Mouse (Mus musculus): Measurements from ENCODE around the gene Prr29.
A peak's percentile ranks its signal among the peaks of the same experiment; 100 is the strongest.
"Not testable (repeated sequence)": the region's sequence is repeated elsewhere in the genome, so short reads cannot be mapped to it uniquely, and the experiment has no call there.

Gene Prr29

DNA sequence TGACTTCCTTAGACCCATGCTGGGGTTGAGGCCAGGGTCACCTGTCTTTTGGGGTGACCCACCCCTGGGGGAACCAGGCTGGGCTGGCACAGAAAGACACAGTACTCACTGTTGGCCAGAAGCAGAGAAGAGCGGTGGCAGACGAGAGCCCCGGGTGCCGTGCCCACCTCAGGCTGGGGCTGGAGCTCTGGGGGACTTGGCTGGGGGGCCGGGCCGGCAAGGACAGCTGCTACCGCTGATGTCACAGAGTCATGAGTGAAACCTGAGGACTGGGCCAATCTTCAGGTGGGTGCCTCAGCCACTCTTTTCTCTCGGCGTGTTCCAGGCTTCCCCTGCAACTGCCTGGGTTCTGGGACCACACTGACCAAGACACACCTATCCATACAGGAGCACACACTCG, at the start of gene Prr29:
Prr29 (plus strand) TSS at position 107 of the 400 bp plus-strand sequence.
- no peak for DNase-seq

DNA sequence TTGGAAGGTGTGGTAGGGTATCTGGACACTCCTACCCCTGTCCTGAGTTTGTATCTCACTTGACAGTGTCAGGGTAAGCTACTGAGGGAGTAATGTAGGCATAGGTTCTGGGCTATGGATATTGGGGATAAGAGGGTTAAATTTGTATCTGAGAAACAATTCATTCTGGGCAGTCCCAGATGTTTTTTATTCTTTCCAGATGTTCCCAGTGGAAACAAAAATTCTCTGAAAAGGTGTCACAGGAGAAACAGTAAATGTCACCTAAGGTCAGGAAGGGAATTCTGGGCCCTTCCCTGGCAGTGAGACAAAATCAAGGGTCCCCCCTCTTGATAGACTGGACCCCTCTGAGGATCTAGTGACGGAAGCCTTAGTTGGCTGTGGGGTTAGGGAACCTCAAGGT, 48.9 kb upstream of the Prr29 start:
- DNase-seq = no peak

DNA sequence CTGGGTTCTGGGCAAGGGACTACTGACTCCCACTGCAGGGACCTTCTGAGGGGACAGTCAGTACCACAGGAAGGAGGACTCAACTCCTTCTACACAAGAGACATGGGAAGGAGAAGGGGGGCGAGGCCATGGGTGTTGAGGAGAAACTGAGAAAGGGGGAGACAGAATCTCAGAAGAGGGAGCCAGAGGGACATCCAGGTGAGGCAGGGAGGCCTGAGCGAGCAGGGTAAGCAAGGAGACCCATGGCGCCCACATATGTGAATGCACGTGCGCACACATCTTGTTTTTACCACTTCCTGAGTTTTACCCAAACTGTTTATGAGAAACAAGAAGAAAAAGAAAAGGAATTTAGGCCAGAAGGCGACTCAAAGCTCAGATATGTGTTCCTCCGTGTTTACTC, 47.5 kb upstream of the Prr29 start:
- no peak for DNase-seq

DNA sequence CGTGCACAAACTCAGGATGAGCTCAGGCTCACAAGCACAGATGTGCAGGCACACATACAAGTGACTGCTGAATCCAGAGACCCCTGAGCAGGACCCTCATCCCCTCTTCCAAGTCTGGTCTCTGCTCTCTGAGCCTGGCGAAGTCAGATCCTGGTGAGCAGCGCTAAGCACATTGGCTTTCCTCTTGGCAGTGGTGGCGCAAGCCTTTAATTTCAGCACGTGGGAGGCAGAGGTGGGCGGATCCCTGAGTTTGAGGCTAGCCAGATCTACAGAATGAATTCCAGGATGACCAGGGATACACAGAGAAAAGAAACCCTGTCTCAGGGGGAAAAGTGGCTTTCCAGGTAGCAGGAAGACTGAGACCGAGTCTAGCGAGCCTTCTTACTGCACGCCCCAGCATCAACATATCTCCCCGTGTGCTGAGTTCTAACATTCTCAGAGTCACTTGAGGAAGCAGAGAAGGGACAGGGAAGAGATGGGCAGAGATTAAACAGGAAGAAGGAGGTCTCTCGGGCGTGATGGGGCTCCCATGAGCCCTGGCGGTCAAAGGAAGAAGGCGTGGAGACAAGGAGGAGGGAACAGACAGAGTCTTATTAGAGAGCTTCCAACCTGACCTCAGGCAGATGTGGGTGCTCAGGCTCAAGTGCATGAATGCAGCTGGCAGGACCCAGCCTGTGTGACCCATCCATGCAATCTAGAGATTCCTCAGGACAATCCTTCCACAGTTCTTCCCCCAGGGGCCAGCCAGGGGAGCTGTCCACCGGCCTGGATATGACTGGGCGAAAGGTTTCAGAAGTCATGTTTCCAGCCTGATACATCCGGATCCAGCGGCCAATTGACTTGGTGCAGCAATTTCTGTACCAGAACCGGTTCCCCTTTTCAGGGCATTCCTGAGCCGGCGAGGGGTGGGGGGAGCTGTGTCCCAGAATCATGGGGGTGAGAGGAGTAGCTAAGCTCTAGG, 46.6 kb upstream of the Prr29 start:
- DNase-seq = peak; percentile 51 to 63

DNA sequence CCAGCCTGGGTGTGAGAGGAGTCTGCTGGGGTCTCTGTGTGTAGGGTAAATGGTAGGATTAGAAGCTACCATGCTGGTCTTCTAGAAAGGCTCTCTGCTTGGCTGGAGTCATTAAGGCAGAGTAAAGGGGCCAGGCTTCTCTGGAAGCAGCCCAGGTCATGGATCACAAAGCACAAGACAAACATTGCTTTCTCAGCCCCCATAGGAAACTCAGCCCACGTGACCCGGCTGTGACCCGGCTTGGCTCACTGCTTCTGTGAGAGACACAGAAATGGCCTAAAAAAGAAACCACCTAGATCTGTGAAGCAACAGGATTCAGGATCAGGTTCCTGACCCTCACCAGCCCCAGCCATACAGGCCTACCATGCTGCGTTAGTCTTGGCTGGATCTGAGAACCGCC, 40.4 kb upstream of the Prr29 start:
- DNase-seq = peak; percentile 73 to 82

DNA sequence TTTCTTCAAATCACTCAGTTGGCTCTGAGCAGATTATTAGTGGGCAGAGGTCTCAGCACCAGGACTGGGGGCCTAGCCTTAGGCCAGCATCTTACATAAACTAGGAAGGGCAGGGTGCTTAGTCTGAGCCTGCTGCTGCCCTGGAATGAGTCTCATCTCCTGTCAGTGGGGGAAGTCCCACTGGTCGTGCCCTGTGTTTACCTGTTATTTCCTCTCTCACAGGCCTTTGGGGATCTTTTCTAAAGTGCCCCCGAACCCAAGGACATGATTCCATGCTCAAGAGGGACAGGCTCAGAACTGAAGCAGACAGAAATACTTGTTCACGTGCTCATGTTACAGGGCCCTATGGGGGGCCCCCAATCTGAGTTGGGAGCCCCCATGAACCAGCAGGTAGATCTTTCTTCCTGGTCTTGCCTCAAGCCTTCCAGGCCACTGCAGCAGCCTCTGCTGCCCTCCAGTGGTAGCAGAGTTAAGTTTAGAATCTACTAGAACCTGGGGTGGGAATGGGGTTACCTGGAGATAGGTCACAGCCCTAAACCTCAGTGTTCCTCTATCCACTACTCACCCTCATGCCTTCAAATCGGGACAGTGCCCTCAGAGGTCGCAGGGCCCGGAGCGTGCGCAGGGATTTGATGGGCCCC, 39.6 kb upstream of the Prr29 start:
- DNase-seq = peak; percentile 70 to 87

DNA sequence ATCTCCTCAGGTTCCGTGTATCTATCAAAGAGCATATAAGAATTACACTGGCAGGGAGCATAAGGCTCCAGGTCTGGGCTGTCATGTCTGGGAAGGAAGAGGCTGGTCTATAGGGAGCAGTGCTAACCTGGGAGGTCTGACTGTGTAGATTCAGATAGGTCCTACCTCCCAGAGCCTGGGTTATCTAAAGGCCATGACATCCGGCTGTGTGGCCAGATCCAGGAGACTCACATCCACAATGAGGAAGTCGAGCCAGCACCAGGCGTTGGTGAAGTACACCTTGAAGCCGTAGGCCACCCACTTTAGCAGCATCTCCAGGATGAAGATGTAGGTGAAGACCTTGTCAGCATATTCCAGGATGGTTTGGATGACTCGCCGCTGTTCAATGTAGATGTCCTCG, 38.8 kb upstream of the Prr29 start:
- DNase-seq = no peak

DNA sequence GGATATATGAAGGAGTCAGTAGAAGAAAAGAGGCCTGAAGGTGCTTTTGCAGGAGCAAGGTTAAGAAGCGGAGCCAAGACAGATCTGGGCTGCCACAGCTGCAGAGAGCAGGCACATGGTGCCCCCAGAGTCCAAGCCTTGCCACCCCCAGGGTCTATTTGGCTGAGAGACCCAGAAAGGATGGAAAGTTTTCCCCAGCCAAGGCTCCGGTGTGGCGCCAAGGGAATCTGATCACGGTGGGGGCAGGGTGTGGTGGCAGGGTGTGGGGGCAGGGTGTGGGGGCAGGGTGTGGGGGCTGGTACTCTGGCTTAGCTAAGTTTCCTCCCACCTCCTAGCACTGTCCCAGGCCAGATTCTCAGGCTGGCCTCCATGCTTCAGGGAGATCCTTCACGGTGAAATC, 36.8 kb upstream of the Prr29 start:
- DNase-seq = no peak

DNA sequence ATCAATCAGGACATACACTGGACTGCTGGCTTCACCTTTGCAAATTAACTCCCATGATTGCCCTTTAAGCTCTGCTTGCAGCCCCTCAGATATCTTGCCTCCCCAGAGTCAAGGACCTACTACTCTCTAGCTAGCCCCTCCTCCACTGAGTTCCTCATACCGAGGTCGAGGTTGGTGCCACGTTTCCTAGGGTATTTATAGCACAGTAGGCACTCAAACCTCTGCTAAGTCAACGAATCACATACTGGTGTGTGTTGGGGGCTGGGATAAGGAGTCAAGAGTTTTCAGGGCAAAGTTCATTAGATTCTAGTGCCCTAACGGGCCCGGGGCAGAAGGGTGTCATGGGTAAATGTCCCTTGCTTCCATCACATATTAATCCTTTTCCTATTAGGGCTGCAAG, 36.1 kb upstream of the Prr29 start:
- DNase-seq = no peak

DNA sequence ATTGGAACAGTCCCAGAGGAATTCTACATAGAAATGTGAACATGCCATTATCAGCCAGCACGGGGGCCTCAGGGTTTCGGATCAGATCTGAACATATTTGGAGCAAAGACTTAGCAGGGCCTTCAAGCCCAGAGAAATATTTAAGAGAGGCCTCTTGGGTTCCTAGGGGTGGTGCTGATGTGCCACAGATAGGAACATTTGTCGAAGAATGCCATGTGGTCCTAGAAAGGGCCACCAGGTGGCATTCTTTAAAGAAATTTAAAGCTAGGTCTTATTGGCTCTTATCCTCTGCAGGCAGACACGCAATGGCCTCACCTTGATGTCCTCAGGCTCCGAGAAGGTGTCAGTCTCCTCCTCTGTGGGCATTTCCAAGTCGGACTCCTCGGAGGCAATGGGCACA, 35.6 kb upstream of the Prr29 start:
- peak in 1 of 2 experiments; percentile 63 for DNase-seq

DNA sequence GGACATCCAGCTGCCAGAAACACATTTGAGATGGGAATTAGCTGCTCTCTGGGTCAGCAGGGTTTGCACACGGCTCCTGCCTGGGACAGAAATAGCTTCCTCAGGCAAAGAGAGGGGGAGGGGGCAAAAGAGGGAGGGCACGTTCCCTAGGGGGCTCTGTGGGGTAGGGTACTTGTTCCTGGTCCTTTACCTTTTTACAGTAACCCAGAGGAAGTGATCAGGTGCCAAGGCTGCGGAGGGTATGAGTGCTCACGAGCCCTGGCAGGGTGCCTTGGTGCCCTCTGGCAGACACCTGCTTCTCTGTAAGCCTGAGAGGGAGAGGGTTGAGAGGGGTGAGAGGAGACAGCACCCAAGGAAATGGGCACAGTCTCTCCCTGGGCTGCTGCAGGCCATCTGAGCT, 32.8 kb upstream of the Prr29 start:
- no peak for DNase-seq

DNA sequence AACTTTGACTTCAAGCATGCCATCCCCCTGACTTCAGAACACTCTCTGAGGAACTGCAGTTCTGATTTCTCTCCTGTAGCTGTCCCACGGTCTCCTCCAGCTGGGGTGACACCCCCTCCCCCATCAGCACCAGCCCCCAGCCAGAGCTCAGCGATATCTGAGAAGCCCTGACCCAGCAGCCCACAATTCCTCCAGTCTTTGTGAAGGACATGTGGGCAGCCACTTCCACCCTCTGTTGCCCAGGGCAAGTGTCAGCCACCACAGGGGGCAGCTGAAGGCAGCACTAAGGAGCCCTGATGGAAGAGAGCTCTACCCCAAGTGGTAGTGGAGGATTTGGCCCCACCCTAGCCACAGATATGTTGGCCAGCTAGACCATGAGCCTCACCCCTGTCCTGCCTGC, 31.2 kb upstream of the Prr29 start:
- DNase-seq = no peak

DNA sequence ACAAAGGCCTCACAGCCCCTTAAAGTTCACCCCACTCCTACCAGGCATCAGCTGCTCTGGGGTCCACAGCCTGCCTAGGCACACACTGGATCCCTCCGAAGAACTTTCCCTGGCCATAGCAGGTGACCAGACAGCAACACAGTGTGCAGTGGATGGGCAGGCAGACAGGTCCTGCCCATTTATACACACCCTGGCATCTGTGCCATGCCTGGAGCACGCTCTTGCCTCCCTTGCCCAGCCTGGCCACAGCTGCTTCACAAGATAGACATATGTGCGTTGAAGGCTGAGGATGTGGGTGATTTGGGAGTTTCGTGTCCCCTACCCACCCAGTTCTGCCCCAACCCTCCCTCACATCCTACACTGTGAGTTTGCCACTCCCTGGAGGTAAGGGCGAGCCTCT, 27.2 kb upstream of the Prr29 start:
- DNase-seq = no peak

DNA sequence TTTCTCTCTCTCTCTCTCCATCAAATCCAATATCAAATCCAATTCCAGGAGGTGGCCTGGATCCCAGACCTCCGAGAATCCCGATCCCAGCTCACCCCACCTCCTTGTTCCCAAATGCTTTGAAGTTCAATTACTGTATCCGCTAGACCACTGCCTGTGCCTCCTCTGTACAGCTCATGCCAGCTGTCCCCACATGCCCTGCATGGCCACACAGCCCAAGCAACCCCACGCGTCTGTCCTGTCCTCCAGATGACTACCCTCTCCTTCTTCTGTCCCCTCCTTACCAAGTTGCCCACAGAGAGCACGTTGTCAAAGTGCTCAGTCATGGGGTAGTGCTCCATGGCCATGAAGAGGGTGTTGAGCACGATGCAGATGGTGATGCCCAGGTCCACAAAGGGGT, 26.4 kb upstream of the Prr29 start:
- no peak for DNase-seq

DNA sequence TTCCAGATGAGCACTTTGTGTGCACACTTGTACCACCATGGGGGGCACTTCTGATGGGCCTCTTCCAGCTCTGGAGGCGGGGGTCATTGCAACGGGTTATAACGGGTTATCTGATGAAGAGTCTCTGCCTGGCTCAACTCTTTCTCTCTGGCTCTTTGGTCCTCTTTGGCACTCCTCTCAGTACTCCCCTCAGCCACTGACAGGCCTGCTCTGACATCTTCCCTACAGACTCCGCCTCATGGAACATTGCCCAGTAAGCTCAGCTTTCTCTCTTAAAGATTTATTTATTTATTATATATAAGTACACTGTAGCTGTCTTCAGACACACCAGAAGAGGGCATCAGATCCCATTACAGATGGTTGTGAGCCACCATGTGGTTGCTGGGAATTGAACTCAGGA, 25.9 kb upstream of the Prr29 start:
- not testable (repeated sequence) for DNase-seq

DNA sequence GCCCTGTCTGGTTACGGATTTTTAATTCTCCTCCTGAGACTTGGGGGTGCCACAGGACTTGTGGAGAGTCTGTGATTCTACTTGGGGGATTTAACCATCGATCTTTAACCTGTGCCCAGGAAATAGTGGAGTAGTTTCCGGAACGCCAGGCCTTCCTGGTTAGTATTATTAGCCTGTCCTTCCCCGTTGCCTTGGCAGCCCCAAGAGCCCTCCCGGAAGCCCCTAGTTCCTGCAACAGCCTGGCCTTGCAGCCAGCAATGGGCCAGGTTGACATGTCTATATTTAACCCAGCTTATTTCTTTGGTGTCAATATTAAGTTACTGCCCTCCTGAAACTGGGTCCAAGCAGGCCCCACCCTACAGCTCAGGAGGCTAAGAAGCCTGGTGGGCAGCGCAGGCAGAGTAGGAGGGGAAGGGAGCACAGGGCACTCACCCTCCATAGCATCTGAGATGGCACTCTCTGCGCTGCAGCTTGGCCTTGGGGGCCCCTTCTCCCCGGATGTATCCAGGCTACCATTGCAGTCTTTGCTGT, 24.2 kb upstream of the Prr29 start:
- no peak for DNase-seq

DNA sequence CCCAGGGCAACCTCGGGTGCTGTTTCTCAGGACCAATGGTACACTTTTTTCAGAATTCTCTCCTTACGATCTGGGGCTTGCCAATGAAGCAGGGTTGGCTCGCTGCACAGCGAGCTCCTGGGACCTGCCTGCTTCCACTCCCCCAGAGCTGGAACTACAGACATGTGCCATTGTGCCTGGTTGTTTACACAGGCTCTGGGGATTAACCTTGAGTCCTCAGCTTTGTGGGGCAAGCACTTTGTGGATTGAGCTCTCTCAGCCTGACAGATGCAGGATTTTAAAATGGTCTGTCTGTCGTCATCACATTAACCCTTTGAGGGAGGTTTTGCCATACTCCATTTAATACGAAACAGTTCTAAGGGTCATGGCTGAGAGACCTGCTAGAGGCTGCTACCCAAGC, 20.4 kb upstream of the Prr29 start:
- DNase-seq = no peak

DNA sequence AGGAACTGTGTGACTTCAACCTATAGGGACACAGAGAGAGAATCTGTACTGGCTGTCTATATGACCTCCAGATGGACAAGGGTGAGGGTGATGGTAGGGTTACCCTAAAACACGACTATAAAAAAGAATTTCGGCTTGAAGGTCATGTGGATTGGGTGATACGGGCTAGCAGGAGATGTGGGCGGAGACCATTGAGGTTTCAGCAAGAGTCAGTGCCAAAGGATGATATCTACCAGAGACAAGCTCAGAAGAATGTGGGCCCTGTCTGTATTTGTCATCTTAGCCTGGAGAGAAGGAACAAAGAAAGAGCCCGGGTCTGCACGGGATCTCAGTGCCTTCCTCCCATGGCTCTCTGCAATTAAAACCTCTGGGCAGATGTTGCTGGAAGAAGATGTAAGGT, 15.5 kb upstream of the Prr29 start:
- DNase-seq = no peak

DNA sequence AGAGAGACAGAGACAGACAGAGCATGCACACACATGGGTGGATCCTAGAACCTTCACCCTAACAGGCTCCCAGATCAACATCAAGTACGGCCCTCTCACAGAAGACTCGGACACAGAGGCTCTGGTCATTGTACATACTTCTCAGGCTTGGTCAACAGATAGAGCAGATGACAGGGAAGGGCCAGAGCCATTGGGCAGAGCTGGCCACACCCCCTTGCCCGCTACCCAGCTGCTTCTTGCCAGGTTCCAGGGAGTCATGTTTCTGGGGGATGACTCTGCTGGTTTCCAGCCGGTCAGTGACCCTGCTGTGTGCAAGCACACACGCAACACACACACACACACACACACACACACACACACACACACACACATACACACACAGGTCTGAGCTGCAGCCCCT, 14.4 kb upstream of the Prr29 start:
- DNase-seq = no peak

DNA sequence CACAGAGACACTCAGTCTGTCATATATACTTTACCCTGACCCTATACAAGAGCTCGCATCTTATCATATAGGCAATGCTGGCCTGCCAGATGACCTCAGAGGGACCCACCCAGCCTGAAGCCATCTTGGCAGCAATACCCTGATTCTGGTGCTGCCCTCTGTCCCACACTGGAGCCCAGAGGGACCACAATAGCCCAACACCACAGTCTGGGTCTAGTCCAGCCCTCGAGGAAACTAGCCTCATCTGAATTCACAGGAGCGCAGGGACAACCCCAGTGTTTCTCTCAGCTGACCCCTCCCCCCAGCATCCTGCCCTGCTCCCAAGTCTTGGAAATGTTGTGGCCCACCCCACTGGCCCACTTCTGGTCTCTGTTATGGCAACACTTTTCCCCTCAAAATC, 14.0 kb upstream of the Prr29 start:
- DNase-seq = no peak

DNA sequence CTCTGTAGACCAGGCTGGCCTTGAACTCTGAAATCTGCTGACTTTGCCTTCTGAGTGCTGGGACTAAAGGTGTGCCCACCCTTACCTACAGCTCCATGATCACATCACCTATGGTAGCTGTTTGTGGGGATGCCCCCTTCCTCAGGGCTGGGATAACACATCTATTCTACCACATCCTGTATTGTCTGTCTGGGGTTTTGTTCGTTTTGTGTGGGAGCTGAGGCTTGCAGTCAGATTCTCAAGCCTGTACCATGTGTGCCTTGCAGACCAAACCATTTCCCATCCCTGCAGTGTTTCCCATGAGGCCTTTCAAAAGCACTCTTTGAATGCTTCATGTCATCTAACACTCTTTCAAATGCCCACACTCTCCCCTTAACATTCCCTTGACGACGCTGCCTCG, 13.3 kb upstream of the Prr29 start:
- DNase-seq = no peak

DNA sequence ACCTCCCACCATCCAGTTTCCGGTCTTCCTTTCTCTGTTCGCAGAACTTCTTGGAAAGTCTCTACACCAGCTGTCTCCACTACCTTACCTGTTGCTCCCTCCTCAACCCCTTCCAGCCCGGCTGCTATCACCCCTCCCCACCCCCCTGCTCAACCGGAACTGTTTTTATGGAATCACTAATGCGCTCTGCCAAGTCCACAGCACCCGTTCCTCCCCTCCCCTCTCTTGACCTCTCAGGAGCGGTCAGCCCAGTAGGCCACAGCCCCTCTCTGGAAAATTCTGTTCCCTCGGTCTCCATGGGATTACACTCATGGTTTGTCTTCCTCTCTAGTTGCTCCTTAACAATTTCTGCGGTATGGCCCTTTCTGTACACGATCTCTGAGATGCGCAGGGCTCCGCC, 12.1 kb upstream of the Prr29 start, which contains the start of gene Scn4a:
Scn4a (minus strand) TSS at position 101 of the 400 bp plus-strand sequence.
- DNase-seq = no peak

DNA sequence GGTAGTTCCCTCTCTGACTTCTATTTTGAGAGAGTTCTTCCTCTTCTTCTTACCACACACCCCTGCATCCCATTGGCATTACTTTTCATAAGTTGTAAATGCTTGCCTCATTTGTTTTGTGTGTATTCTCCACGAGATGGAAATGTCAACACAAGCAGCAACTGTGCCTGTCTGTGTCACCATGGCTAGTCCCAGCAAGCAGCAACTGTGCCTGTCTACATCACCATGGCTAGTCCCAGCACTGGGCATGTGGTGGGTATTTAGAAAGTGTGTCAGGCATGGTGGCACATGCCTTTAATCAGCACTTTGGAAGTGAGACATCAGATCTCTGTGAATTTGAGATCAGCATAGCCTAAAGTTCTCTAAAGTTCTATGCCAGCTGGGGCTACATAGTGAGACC, 11.1 kb upstream of the Prr29 start:
- DNase-seq = no peak
